Mouse (Mus musculus): Measurements from ENCODE around the gene Spty2d1. TPM values are rescaled to one million over a fixed set of nuclear protein-coding genes. Genes with fewer than 3 reads are reported as not detected.

Spty2d1 gene
- polyA plus RNA-seq, 1 experiment from 2014 or later = 7.8 TPM

GRCm38 (mm10) chr7:46962806-46963618 lies 45.2 kb downstream of the Spty2d1 start:
- H3K4me3 ChIP-seq (ENCODE audit: low read depth, low read length) = no peak overlapping the region
- 0 out of 2 replicates have a peak, but pooled peaks cover 2% of the 10 kb centered on the region for H3K4me1 ChIP-seq (ENCODE audit: control insufficient read depth, insufficient read depth, low read length)
- ATAC-seq = peak; percentile 84
- H3K27me3 ChIP-seq (replicated peaks; ENCODE audit: control insufficient read depth, insufficient read depth, low read length) = peaks cover 4% of the 10 kb centered on the region; the same call in 1 of the 2 replicates
- no peaks in the 10 kb centered on the region for H3K9me3 ChIP-seq (replicated peaks; ENCODE audit: control insufficient read depth, low read length)
- peak overlapping the region; percentile 30 for H3K4me2 ChIP-seq (ENCODE audit: low read length)
- peak; percentile 95 for DNase-seq (ENCODE audit: low spot score)
- under 1% methylated on average over 9 of the region's 9 CpGs for WGBS
- H3K9ac ChIP-seq (ENCODE audit: low read length) = peak overlapping the region; percentile 6; the same call in 1 of the 2 replicates
- peak overlapping the region; percentile 82 for H3K27ac ChIP-seq (ENCODE audit: low read depth, low read length)
- no peaks in the 10 kb centered on the region for H3K36me3 ChIP-seq (ENCODE audit: control insufficient read depth, insufficient read depth, low read length)

- Histone ChIP-seq H3K27ac (ENCODE audit: low read depth, low read length) (peak overlapping the region; percentile 82), H3K4me2 (ENCODE audit: low read length) (no peak overlapping the region), H3K9me3 (replicated peaks; ENCODE audit: control insufficient read depth, low read length) (no peaks in the 10 kb centered on the region), H3K4me1 (ENCODE audit: control insufficient read depth, insufficient read depth, low read length) (peaks cover 8% of the 10 kb centered on the region; the same call in 1 of the 2 replicates), H3K36me3 (ENCODE audit: control insufficient read depth, insufficient read depth, low read length) (no peaks in the 10 kb centered on the region), H3K4me3 (ENCODE audit: low read depth, low read length) (no peak overlapping the region), H3K27me3 (replicated peaks; ENCODE audit: control insufficient read depth, insufficient read depth, low read length) (peaks cover 4% of the 10 kb centered on the region; the same call in 1 of the 2 replicates), H3K9ac (ENCODE audit: low read length) (no peak overlapping the region)
- ATAC-seq (no peak), DNase-seq (ENCODE audit: low spot score) (peak; percentile 59)
Measured at GRCm38 (mm10) chr7:46962132-46962531, 46.1 kb downstream of the Spty2d1 start.

GRCm38 (mm10) chr7:46960991-46961390 lies 47.2 kb downstream of the Spty2d1 start:
- no peak overlapping the region for H3K9ac ChIP-seq (ENCODE audit: low read length)
- ATAC-seq = no peak
- H3K9me3 ChIP-seq (replicated peaks; ENCODE audit: control insufficient read depth, low read length) = no peaks in the 10 kb centered on the region
- no peak overlapping the region for H3K4me3 ChIP-seq (ENCODE audit: low read depth, low read length)
- peaks cover 8% of the 10 kb centered on the region; the same call in 1 of the 2 replicates for H3K4me1 ChIP-seq (ENCODE audit: control insufficient read depth, insufficient read depth, low read length)
- H3K27ac ChIP-seq (ENCODE audit: low read depth, low read length) = no peak overlapping the region
- WGBS = 73% methylated on average over 3 of the region's 3 CpGs
- H3K27me3 ChIP-seq (replicated peaks; ENCODE audit: control insufficient read depth, insufficient read depth, low read length) = peaks cover 4% of the 10 kb centered on the region; the same call in 1 of the 2 replicates
- no peak overlapping the region for H3K4me2 ChIP-seq (ENCODE audit: low read length)
- no peak for DNase-seq (ENCODE audit: low spot score)
- no peaks in the 10 kb centered on the region for H3K36me3 ChIP-seq (ENCODE audit: control insufficient read depth, insufficient read depth, low read length)

- Histone ChIP-seq H3K36me3 (ENCODE audit: control insufficient read depth, insufficient read depth, low read length) (peaks cover 16% of the 10 kb centered on the region), H3K27ac (ENCODE audit: low read depth, low read length) (no peak overlapping the region), H3K4me2 (ENCODE audit: low read length) (peak overlapping the region; percentile 88), H3K4me1 (ENCODE audit: control insufficient read depth, insufficient read depth, low read length) (peaks cover 8% of the 10 kb centered on the region; the same call in 1 of the 2 replicates), H3K9me3 (replicated peaks; ENCODE audit: control insufficient read depth, low read length) (no peaks in the 10 kb centered on the region), H3K9ac (ENCODE audit: low read length) (peak overlapping the region; percentile 84), H3K4me3 (ENCODE audit: low read depth, low read length) (peak overlapping the region; percentile 70), H3K27me3 (replicated peaks; ENCODE audit: control insufficient read depth, insufficient read depth, low read length) (peaks cover 4% of the 10 kb centered on the region; the same call in 1 of the 2 replicates)
- DNase-seq (ENCODE audit: low spot score) (no peak), ATAC-seq (no peak)
- WGBS = 17% methylated on average over 9 of the region's 9 CpGs
Measured at GRCm38 (mm10) chr7:46958853-46959252, 49.4 kb downstream of the Spty2d1 start.

- H3K4me1 ChIP-seq (ENCODE audit: control insufficient read depth, insufficient read depth, low read length) = peaks cover 8% of the 10 kb centered on the region; the same call in 1 of the 2 replicates
- H3K4me3 ChIP-seq (ENCODE audit: low read depth, low read length) = peak within 1 kb of the TSS; percentile 70
- WGBS = 1% methylated on average over 51 of the region's 51 CpGs
- ATAC-seq = peak; percentile 89
- peak within 1 kb of the TSS; percentile 88 for H3K4me2 ChIP-seq (ENCODE audit: low read length)
- DNase-seq (ENCODE audit: low spot score) = peak; percentile 94
- H3K9me3 ChIP-seq (replicated peaks; ENCODE audit: control insufficient read depth, low read length) = no peaks in the 10 kb centered on the region
- H3K27me3 ChIP-seq (replicated peaks; ENCODE audit: control insufficient read depth, insufficient read depth, low read length) = peaks cover 4% of the 10 kb centered on the region; the same call in 1 of the 2 replicates
- H3K9ac ChIP-seq (ENCODE audit: low read length) = peak within 1 kb of the TSS; percentile 84
- H3K27ac ChIP-seq (ENCODE audit: low read depth, low read length) = no peak within 1 kb of the TSS
- peaks cover 23% of the 10 kb centered on the region for H3K36me3 ChIP-seq (ENCODE audit: control insufficient read depth, insufficient read depth, low read length)
Measured at GRCm38 (mm10) chr7:46957831-46958691, 50.1 kb downstream of the Spty2d1 start, which contains the start of gene Uevld. Gene Uevld, minus strand, starts transcription at chr7:46958527.

Other genes starting within 250 kb of the Spty2d1 start
- 10.1 and 11.3 TPM in 2 replicates for gene Hps5, start 212.3 kb downstream of the Spty2d1 start, polyA plus RNA-seq (2014; fragmentation: Nextera tagmentation; extraction: Ambion mirVana)
- gene Gtf2h1, start 212.3 kb downstream of the Spty2d1 start, polyA plus RNA-seq (2014; fragmentation: Nextera tagmentation; extraction: Ambion mirVana) = 53.1 and 56.7 TPM in 2 replicates
- 724 and 871 TPM in 2 replicates for gene Ldha, start 166.9 kb downstream of the Spty2d1 start, polyA plus RNA-seq (2014; fragmentation: Nextera tagmentation; extraction: Ambion mirVana)
- gene Ldhc, start 147.2 kb downstream of the Spty2d1 start, polyA plus RNA-seq (2014; fragmentation: Nextera tagmentation; extraction: Ambion mirVana) = not detected in 2 replicates
- 519 and 545 TPM in 2 replicates for gene Tsg101, start 88.4 kb downstream of the Spty2d1 start, polyA plus RNA-seq (2014; fragmentation: Nextera tagmentation; extraction: Ambion mirVana)
- gene Uevld, start 49.9 kb downstream of the Spty2d1 start, polyA plus RNA-seq (2014; fragmentation: Nextera tagmentation; extraction: Ambion mirVana) = 7.4 and 8.2 TPM in 2 replicates
- not detected in 2 replicates for gene Gm9999, start 24.8 kb downstream of the Spty2d1 start, polyA plus RNA-seq (2014; fragmentation: Nextera tagmentation; extraction: Ambion mirVana)
- 22.0 and 24.1 TPM in 2 replicates for gene Tmem86a, start 42.2 kb upstream of the Spty2d1 start, polyA plus RNA-seq (2014; fragmentation: Nextera tagmentation; extraction: Ambion mirVana)
- 53.4 and 65.6 TPM in 2 replicates for gene Ptpn5, start 125.3 kb upstream of the Spty2d1 start, polyA plus RNA-seq (2014; fragmentation: Nextera tagmentation; extraction: Ambion mirVana)
- not detected in 2 replicates for gene Mrgpra6, start 196.5 kb upstream of the Spty2d1 start, polyA plus RNA-seq (2014; fragmentation: Nextera tagmentation; extraction: Ambion mirVana)
- gene Mrgpra9, start 244.4 kb upstream of the Spty2d1 start, polyA plus RNA-seq (2014; fragmentation: Nextera tagmentation; extraction: Ambion mirVana) = not detected in 2 replicates